Mouse (Mus musculus) lung, postnatal 25 days (tissue): ENCODE data around the gene Iqcj.

Experiments
- DNase-seq: peaks from one replicate; pipeline ENCODE4 v3.0.0; 2022; ENCODE audit warnings: low spot score

The Iqcj gene

DNA sequence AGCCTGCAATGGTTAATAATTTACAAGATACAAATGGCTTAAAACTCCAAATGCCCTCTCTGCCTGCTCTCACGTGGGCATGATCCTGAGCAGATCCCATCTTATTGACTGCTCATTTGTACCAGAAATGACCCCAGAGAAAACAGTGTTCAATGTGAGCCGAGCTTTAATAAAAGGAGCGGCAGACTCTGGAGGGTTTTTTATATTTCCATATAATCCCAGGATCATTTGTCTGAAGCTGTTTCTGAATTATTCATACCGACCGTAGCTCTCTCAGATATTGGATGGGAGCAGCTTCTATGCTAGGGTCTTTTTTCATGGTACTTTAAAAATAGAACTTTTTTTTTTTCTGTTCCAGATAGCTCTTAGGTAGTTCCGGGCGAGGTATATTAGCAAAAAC, 67.7 kb downstream of the Iqcj start:
- DNase-seq: no peak

DNA sequence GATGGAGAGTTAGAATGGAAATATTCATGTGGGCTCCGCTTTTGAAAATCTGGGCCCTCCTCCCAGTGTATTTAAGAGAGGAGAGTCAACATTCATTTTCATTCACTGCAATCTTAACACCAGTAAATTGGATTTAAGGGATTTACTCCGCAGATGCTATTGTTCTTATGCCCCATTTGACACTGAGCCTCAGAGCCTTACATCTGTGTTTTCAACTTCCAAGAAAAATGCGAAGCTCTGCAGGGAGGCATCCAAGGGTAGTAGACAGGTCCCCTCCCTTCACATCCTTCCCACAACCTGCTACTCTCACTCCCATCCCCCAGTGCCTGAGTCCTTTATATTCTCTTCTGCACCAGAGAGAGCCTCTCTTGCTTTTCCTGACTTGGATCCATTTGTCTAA, 68.1 kb downstream of the Iqcj start:
- DNase-seq: no peak

DNA sequence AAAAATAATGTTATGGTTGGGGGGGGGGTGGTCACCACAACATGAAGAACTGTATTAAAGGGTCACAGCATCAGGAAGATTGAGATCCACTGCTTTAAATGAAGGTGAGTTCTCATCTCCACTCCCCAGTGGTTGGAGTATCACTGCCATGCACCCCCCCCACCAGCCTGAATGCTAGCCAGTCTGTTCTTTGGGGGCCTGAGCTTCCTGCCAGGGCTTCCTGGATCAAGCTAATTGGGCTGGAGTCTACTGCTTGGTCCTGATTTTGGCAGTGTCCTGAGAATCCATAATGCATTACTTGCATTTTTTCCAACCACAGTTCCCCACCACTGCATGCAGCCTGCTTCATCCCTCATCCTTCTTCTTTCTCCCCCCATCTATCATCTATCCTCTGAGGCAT, 68.7 kb downstream of the Iqcj start:
- DNase-seq: no peak

DNA sequence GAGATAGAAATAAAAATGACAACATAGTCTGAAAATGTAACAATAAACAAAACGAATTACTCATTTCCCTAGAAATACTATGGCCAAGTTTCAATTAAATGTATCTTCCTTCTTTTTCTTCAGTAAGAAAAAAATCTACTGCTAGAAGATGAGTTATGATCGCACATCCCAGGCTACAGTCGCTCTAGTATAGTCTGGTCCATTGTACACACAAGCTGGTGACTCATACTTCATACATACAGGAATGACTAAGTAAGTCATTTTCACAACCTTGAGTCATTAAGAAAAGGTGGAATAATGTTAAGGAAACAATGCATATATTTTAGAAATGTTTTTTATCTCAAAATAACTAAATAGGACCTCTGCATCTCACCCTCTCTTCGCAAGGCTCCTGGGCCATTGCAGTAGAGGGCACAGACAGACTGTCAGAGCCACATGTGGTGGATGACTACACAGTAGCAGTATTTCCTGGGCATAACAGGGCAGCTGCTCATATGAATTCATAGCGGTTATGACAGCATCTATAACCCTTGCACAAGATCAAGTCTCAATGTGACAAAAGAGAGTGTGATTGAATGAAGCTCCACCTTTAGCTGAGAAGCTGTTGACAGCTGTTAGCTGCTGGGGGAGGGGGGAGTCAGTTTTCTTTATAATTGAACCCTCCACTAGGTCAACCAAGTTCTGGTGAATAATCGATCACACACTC, 70.1 kb downstream of the Iqcj start:
- no peak for DNase-seq

DNA sequence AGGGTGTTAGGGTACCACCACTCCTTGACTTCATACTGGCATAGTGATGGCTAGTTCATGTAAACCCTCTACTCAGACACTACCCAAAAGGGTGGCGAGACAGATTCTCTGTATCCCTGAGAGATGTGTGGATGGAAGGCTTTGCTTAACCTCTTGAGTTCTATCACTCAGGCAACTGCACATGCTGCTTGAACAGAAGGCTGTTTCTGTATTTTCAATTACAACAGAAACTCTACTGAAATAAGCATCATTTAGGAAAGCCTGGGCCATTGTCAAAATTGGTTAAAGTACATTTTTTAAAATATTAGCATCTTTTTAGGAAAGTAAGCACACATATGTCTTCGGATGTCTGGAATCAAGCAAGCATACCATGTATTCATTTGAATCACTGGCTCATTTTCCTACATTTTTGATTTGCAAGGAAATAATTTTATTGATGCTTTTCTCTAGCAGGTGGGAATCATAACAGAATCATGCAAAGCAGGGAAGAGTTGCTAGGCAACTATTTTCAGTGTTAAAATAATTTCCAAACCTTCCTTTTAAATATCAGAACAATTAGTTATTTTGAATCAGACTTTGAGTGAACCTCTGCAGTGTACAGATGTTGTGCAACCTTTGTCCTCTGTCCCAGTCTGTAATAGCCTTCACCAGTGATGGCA, 82.4 kb downstream of the Iqcj start:
- no peak for DNase-seq

DNA sequence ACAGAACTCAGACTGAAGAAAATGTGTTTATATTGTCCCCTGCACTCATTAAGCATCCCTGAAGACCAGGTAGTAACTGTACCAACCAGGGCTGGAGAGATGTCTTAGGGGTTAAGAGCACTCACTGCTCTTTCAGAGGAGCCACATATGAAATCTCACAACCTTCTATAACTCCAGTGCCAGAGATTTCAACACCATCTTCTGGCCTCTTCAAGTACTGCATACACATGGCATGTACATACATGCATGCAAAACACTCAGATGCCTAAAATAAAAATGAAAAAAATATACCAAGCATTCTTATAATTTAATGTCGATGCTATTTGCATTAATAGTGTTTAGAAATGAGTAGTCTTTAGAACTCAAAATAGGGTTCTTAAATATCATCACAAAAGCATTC, 88.0 kb downstream of the Iqcj start:
- DNase-seq: no peak

DNA sequence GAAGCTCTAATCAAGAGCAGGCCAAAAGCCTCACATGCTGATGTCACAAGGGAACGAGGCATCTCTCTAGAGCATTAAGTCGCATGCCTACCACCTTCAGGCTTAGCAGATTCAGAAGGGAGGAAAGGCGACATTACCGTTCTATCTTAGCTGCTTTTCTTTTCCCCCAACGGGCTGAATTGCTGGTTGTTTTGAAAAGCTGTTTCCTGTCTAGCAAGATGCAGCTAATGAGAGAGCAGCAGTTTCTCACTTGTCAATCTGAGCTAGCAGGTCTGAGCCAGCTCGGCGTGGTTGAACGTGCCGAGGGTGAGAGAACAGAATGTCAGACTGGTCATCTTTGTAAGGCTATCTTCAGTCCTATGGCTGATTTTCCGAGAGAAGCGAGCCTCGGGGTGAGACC, 91.3 kb downstream of the Iqcj start:
- no peak for DNase-seq

DNA sequence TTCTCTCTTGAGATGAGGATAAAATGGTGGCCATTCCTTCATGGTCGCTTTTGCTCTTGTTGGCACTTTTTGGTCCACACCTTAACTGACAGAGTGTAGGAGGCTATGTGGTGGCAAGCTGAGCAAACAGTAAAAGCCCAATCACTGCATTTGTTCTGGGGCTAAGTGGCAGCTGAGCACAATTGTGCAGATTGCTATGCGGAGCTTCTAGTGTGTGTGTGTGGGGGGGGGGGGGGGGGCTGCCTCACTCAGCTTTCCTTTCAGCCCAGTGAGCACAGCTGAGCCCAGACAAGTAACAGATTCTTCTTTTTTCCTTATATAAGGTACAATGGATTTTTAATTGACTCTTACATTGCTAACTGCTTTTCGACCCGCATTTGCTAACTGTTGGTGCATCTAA, 110.4 kb downstream of the Iqcj start:
- no peak for DNase-seq

DNA sequence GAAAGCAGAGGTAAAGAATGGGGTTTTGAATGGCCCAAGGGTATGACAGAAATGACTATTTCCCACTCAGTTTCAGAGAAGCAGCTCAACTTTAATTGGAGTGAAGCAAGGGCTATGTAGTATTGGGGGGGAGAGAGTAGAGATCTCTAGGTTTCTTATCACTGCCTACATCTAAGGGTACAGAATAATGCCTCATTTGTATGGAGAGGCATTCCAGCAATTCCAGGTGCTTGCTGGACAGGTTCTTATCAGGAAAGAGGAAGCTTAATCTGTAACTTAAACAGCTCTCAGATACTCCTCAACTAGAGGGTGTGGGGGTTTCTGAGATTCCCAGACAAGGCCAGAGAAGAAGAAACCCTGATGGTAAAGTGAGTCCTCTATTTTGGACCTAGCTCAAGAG, 120.3 kb downstream of the Iqcj start:
- DNase-seq: no peak

DNA sequence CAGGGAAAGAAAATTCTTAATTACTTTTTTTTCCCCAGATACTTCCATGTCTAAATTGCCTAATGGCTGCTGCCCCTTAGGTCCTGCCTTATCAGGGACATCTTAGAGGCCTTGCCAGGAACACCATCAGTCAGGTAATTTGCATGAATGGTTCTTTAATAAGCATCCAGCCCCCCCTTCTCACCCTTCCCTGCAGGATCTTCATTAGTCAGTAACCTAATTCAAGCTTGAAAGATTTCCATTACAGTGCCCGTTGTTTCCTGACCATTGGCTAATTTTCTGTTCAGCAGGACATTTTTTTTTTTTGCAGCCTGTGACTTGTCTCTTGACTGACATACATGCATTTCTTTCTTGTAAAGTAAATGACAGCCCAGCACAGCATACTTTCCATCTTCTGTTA, 123.8 kb downstream of the Iqcj start:
- DNase-seq: no peak

DNA sequence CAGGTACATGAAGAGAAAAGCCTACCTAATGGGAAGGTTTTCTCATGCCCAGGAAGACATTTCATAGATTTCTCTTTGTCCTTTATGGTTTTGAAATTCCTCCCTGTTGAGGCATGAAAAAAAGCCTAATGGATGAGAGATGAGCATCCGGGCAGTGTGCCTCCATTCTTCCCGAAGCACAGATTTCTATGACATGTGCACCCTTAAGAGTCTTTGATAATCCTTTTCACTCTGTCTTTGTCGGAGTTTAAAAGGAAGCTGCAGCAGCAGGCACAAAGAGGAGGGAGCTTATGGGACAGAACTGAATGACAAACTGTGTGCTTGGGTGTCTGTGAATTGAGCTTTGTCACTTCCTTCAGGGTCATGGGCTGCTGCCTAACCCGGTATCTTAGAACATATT, 127.4 kb downstream of the Iqcj start:
- DNase-seq: no peak

DNA sequence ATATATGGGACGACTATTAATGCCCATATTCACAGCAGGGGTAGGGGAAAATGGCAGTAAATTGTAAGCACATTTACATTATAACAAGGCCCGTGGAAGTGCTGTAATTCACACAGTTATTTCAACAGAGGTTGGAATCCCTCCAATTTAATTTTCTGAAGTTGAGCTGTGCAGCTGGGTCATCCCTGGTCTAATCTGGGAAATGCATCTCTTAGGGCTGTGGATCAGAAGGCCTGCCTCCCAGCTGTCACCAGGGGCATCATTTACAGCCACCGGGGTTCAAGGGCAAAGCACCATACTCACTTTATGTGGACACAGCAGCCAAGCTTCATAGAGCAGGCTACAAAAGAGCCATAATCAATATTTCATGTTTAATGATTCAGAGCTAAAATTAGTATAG, 144.1 kb downstream of the Iqcj start:
- no peak for DNase-seq

DNA sequence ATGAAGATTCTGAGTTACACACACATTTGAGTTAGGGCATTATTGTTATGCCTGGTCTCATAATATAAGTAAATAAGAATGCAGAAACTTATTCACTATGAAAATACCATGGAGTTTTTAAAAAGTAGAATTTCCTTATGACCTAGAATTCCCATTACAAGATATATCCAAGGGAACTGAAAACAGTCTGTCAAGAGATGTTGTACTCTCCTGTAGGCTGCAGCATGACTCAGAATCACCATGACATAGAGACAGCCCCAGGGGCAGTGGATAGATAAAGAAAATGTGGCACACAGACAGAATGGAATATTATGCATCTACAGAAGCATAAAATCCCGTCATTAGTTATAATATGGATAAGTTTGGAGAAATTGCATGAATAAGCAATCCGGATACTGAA, 150.9 kb downstream of the Iqcj start:
- no peak for DNase-seq

DNA sequence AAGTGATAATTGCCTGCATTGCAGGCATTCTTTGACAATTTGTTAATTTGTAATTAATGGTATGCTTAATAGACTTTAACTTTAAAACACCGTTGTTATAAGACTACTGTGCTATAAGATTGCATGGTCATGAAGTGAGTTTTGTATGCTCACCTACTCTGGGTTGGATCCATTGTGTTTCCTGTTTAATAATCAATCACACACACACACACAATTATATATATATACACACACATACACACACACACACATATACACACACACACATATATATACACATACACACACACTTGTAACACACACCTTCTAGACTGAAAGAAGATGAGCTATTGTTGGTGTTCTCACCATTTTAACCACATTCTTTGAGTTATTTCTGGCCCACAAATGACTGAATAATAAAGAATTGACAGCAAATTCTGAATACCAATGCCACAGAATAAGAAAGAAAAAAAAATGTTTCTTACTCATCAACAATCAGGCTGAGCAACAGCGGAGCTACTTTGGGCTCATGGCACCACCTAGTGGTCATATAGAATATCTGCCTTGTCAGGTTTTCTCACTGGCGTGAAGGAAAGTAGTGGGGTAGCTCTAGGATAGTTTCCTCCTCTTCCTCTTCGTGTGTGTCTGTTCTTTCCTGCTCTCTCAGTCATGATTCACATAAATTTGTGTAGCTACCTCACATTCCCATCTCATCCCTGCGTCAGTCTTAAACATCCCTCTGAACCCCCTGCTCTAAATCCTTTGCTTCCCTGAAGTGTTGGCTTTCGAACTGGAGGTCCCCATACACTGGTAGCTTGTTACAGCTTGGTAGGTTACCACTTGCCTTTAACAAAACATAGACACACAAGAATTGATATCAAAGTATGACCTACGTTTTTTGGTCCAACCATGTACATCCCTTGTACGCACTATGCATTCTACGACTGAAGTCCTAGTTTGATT, 153.7 kb downstream of the Iqcj start:
- peak; percentile 30 for DNase-seq

DNA sequence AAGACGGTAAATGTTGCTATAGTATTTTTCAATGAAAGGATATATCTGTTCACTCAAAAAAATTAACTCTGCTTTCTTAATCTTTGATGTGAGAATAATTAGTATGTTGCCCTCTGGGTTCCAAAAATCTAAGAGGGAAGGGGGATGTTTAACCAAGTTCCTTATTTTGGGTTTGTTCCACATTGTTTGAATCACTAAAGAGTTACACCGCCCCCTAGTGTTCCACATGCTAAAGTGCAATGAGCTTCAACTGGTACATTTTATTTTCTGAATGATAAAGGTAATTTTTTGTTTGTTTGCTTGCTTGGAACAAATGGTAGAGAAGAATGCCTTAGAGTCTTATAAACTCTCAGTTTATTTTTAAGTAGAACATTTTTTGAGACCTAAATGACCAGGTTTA, 161.5 kb downstream of the Iqcj start:
- DNase-seq: no peak

DNA sequence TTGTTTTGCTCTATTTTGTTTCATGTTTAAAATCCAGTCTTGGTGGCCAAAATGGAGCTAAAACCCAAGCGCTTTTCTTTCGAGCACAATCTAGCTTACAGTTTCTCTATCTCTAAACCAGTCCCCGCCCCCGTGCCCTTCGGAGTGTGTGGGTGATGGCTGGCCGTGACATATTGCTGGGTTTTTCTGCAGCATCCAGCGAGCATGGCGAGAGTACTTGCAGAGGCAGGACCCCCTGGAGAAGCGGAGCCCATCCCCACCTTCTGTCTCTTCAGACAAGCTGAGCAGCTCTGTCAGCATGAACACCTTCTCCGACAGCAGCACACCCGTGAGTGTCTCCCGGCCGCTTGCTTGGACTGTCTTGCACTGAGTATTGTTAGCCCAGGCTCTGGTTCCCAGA, 163.1 kb downstream of the Iqcj start:
- no peak for DNase-seq

DNA sequence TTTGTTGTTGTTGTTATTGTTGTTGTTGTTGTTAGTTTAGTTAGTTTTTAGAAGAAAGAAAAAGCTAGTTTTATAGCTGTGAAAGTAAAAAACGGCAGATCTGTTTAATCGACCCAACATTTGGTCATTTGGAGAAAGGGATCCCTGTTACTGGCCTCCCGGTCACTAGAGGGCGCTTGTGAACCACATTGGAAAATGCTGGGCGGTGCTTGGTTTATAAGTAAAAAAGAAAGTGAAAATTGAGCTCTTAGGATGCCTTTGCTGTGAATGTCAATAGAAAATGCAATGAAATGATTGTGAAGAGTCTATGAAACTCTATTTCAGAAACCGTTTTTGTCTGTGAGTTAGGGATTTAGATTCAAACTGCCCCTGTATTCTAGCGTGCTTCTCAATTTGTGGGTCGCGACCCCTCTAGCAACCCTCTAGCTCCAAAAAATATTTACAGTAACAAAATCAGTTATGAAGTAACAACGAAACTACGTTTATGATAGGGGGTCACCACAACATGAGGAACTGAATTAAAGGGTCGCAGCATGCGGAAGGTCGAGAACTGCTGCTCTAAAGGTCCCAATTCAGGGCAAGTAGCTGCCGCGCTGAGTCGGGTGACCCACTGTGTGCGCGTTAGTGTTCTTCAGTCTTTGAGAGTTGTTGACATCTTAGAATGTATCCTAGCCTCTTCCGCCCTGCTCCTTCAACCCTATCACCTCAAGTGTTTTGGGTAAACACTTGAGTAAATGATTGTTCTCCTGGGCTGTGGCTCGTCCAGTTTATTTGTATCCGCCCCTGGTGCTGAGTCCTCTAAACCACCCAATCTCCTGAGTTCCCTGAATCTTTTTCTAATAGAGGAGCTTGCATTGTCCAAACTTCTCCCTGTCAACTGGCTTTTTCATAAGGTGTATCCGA, 164.6 kb downstream of the Iqcj start:
- DNase-seq: peak; percentile 78

DNA sequence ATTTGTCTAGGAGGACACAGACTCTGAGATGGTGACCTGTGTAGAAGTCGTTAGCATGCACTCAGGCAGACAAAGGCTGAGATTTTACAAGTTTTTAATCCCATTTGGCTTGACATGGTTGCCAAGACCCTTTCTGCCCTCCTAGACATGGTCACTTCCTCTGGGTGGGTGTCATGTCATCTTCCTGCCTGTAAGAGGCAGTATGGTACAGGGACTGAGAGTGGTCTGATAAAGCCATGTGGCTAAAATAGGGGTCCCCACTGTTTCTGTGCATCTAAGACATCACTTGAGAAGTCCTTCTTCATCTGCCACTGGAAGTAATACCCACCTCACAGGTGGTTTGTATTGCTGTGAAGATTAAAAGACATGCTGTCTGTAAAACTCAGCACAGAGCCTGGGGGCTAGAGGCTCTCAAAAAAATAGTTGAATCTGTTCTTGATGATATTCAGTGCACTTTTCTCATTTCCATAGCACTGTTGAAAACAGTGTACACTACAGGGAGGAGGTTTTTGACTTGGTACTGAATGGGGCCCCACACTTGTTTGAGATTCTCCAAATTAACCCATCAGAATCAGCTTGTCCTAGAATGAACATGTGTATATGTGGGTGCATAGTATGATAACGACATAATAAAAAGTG, 167.3 kb downstream of the Iqcj start:
- peak; percentile 3 for DNase-seq

DNA sequence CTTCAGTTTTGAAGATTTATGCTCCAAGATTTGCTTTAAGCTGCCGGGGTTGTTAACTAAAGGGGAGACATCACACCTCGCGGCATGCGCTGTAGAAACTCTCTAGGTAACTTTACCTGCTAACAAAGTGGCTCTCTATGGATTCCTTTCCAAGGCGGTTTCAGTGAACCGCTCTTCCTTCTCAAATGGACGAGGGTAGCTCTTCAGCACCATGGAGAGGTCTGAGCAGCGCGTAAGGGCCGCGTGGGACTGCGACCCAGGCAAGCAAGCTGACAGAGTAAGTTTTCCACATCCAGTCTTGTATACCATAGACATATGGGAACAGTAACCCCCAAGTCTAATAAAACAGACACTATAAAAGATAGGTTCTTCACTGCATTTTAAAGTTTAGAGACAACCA, 172.7 kb downstream of the Iqcj start, which contains the start of gene Schip1:
TSS of gene Schip1 (plus strand) at position 72 of the 400 bp plus-strand sequence.
- peak; percentile 38 for DNase-seq

DNA sequence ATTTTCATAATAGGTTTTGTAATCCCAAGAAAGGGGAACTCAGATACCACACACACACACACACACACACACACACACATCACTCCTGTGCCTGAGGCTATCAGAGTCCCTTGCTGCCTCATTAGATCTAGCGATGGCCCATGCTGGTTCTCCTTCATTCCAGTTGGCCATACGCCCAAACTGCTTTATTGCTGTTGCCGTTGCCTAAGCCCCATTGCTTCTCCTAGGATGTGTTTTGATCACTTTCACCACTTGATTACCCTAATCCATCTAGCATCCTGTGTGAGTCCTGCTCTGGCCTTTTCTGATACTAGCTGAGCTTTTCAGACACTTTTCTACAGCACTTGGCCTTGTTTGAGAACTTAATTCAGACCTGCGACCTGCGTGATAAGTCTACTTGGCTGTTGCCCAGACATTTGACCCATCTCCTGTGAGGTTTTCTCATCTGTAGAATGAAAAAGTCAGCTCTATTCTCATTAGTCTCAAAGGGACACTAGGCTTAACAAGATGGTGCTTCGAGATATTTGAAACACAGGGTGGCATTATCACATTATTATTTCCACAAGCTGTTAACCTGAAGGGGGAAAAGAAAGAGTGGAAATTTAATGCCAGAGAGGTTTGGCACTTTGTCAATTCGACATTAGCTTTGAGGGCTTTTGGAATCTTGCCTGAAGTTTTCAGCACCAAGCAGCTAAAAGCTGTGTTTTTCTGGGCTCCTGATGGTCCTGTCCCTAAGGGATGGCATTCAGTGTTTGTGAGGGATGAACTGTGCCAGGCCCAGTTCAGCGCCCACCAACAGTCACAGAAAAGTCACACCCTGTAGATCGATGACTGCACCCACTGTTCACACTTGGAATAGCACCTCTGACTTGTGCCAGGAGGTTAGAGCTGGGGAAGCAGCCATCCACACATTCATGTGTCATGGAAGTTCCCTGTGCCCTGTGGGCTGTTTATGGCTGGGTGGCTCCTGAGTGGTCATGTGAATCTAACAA, 179.7 kb downstream of the Iqcj start:
- DNase-seq: no peak
